Mouse (Mus musculus) neural tube, embryonic 12.5 days (tissue): ENCODE data around the gene Nup37. TPM values are rescaled to one million over a fixed set of nuclear protein-coding genes. Genes with fewer than 3 reads are reported as not detected.

Source experiments
- polyA plus RNA-seq: library from polyadenylated mRNA; unstranded; fragments of >200 nt; fragmentation: Nextera tagmentation; extraction: Ambion mirVana; gene quantifications from 2 replicates; pipeline ENCODE4 v1.2.1, GENCODE M21; 2016

Nup37 gene
- polyA plus RNA-seq, 1 experiment from 2014 or later, result 60.4 TPM

Other genes with a start within 250 kb of the Nup37 start
- 0.29 TPM in 1 of 2 replicates, not detected in the other for gene Pmch, start 55.9 kb upstream of the Nup37 start, polyA plus RNA-seq
- 7.8 and 7.9 TPM in 2 replicates for gene Parpbp, start 51 bp upstream of the Nup37 start, polyA plus RNA-seq
- 40.2 and 41.9 TPM in 2 replicates for gene Washc3, start 54.1 kb downstream of the Nup37 start, polyA plus RNA-seq
- gene Dram1, start 232.1 kb downstream of the Nup37 start, polyA plus RNA-seq, result 0.55 and 0.63 TPM in 2 replicates
- gene Gnptab, start 232.1 kb downstream of the Nup37 start, polyA plus RNA-seq, result 14.4 and 14.5 TPM in 2 replicates